Mouse (Mus musculus): Measurements from ENCODE around the gene Uba6.

Gene Uba6

DNA sequence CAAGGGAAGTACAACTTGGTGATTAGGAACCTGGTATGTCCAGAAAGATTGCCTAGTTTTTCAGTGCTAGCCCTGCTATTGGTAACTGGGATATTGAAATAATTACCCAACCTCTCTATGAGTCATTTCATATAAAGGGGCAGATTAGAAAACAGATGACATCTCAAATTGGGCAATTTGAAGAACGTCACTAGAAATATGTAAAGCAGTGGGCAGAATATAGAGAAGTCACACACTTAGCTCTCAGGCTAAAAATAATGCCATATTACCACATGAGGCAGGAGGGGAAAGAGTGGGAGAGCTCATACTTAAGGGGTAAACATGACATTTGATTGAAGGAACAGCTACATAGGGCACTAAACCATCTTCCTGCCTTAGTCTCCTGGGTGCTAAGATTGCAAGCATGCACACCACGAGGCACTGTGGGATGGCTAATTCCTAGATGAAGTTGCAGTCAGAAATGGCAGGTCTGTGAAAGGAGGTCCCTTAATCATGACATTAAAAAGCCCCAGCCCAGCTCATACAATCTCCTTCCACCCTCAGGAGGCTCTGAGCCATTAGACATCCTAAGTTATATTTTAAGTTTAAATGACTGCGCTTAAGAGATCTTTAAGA lies 93.8 kb downstream of the Uba6 start:
- DNase-seq (ENCODE audit: extremely low spot score, low read depth, low spot score), result no peak

DNA sequence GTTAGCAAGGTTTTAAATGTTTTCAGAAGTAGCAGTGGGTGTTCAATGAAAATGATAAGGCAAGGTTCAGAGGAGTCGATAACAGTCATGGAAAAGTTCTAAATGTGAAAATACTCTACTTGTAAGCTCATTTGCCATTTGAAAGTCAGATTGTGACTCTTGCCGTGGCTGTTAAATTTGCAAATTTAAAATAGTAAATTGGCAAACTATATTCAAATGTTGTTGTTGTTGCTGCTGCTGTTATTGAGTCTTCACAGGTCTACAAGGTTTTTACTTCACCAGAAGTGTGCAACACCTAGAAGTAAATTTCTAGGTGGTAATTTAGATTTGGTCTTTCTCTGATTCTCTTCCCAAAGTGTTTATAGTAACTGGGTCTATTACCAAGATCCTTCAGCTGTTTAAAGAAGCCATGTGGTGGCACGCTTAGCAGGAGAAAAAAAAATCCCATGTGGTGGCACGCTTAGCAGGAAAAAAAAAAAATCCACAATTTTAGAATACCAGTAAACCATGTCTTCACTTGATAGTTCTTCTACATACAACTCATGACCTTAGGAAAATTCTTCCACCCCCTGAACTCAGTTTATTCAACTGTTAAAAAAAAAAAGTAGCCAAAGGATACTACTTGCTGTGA lies 99.7 kb downstream of the Uba6 start:
- no peak for DNase-seq (ENCODE audit: extremely low spot score, low read depth, low spot score)

DNA sequence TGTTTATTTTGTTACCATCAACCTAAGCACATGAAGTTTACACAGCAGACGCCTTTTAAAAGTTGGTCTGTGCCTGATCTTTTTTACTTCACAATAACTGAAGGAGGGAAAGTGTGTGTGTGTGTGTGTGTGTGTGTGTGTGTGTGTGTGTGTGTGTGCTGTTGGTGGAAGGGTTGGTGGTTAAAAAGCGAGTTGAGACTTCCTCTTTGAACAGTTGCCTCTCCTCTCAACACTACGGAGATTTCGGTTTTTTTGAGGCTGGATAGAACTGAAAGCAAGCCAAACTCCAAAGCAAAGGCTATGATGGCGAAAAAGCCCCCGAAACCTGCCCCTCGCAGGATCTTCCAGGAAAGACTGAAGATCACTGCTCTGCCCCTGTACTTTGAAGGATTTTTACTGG lies 101.1 kb downstream of the Uba6 start, which contains the start of gene Stap1:
Gene Stap1, plus strand, starts transcription at position 209 of the 400 bp plus-strand sequence.
- no peak for DNase-seq (ENCODE audit: extremely low spot score, low read depth, low spot score)

DNA sequence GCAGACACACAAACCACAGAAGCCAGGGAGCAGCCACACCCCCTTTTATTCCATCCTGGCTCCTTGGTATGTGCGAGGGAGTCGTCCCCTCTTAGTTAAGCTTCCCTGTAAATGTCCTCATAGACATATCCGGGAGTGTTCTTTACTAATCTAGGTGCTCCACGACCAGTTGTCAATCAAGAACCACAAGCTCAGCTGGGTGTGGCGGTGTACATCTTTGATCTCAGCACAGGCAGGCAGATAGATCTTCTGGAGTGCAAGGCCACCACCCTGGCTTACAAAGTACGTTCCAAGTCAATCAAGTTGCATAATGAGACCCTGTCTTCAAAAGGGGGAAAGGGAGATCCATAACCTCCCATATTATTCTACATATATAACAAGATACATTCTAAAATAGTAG lies 103.5 kb downstream of the Uba6 start:
- DNase-seq (ENCODE audit: extremely low spot score, low read depth, low spot score), result no peak

DNA sequence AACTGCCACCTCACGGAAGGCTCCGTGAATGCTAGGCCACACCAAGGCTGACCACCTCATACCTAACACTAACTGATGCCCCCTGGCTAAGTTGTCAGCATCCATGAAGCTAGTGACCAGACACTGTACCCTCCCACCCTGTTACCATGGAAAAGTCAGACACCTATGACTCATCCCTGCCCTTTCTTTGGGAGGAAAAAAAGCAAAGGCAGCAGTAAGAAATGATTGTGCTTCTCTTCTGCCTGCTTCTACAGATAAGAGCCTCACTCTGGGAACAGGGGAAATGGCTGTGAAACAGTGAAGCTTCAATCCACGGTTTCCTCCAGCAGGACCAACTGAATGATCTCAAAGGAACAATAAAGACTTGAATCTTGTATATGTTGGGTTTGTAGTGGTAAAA lies 104.2 kb downstream of the Uba6 start:
- no peak for DNase-seq (ENCODE audit: extremely low spot score, low read depth, low spot score)

DNA sequence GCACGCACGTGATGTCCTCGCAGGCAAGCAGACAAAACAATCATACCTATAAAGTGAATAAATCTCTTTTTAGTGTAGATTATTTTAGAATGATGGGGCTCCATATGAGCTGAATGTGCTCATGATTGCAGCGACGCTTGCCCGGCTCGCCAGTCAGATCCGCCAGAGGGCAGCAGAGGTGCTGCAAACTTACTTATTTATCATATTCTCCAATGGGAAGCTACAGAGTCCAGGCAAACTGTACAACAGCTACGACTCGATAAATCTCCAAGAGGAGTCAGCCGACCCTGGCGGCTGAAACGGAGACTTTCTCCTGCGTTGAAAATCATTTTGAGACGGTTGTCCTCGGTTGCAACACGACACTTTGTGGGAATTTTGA lies 106.1 kb downstream of the Uba6 start:
- peak; percentile 87 for DNase-seq (ENCODE audit: extremely low spot score, low read depth, low spot score)

DNA sequence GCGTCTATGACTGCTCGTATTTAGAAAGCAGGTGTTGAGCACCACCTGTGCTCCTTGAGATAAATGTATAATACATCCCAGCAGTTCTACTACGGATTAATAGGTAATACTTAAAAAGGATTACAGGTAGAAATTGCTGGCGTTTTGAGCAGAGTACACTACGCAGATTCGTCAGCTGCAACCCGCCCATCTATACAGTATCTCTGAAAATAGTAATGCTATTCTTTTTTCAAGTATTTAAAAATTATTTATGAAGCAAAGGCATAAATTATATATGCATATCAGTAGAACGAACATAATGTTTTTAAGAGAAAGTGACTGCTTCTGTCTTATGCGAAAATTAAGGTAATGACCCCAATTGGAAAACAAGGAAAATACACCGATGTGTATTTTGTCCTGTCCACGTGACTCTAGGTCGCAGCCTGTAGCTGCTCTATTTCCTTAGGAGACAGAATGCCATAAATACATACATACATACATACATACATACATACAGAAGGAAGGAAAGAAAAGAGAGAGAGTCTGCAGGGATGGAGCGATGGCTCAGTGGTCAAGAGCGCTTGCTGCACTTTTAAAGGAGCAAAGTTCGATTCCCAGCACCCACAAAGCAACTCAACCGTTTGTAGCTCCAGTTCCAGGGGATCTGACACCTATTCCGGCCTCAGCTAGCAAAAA lies 106.6 kb downstream of the Uba6 start:
- DNase-seq (ENCODE audit: extremely low spot score, low read depth, low spot score), result peak; percentile 53

DNA sequence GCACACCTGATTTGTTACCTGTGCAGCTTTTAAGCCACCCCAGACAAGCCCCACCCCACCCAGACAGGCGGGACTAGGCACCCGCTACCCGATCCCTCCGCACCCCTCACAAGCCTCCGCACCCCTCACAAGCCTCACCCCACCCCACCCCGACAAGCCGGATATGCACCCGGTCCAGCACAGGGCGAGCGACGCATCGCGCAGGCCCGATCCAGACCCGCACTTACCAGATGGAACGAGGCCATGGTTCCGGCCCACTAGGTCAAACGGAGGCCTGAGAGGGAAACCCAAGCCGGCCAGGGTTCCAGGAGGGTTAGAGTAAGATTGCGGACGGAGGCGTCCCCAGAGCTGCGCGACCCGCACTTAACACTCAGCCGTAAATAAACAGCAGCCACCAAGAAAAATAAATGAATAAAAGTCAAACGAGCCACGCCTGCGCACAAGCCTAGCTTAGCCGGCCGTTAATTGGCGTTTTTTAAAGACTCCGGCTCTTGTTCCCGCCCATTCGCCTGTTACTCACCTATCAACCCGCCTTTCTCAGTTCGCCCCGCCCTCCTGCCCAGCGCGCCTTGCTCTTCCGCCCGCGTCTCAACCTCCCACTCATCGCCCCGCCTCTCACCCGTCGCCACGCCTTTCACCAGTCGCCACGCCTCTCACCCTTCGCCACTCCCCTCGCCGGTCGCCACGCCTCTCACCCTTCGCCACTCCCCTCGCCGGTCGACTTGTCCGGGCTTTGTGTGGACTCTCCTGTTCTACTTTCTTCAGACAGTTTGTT lies 107.3 kb downstream of the Uba6 start, which contains the start of gene Cenpc1:
Gene Cenpc1, minus strand, starts transcription at position 483 of the 775 bp plus-strand sequence.
- peak; percentile 60 for DNase-seq (ENCODE audit: extremely low spot score, low read depth, low spot score)

DNA sequence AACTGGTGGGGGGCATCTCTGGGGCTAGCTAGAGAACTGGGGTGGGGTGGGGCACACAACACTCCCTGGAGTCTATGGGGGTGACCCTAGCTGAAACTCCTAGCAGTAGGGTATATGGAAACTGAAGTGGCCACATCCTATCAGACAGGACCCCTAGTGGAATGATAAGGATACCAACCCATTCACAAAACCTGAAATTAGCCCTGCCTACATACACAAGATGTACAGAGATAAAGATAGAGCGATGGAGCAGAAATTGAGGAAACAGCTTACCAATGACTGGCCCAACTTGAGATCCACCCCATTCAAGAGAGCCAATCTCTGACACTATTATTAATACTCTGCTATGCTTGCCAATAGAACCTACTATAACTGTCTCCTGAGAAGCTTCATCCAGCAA lies 109.1 kb downstream of the Uba6 start:
- no peak for DNase-seq (ENCODE audit: extremely low spot score, low read depth, low spot score)
